Mouse (Mus musculus) lung, postnatal 0 days (tissue): Measurements from ENCODE around the gene Ptges3. TPM values are rescaled to one million over a fixed set of nuclear protein-coding genes. Genes with fewer than 3 reads are reported as not detected.
"Not testable (repeated sequence)": the region's sequence is repeated elsewhere in the genome, so short reads cannot be mapped to it uniquely, and the experiment has no call there.

Experiments used
- ATAC-seq: fragments of 200-750 bp; cut with Nextera tagmentation; 2 replicates; pipeline ENCODE4 v1.8.0; 2017; ENCODE audit warnings: moderate library complexity
- DNase-seq: peaks from one replicate; pipeline ENCODE4 v3.0.0-alpha.2; 2016; ENCODE audit warnings: low spot score
- H3K27ac ChIP-seq: fragments of 300-500 bp; sonication (generic); 2 replicates; pipeline ENCODE4 v1.5.1; 2014; ENCODE audit warnings: antibody characterized with exemption, mild to moderate bottlenecking, low read length, mixed read lengths
- H3K27me3 ChIP-seq: fragments of 300-500 bp; sonication (generic); replicated peaks from 2 replicates; pipeline ENCODE4 v1.6.1; 2014; ENCODE audit warnings: low read length, mixed read lengths; ENCODE audit not compliant: insufficient read depth
- H3K36me3 ChIP-seq: fragments of 300-500 bp; sonication (generic); 2 replicates; pipeline ENCODE4 v1.6.1; 2014; ENCODE audit warnings: low read length, mixed read lengths; ENCODE audit not compliant: insufficient read depth
- H3K4me1 ChIP-seq: fragments of 300-500 bp; sonication (generic); 2 replicates; pipeline ENCODE4 v1.6.1; 2014; ENCODE audit warnings: antibody characterized with exemption, low read depth, low read length, mixed read lengths; ENCODE audit not compliant: insufficient read depth
- H3K4me2 ChIP-seq: fragments of 300-500 bp; sonication (generic); replicated peaks from 2 replicates; pipeline ENCODE4 v1.6.1; 2014; ENCODE audit warnings: low read depth, mild to moderate bottlenecking, low read length, moderate library complexity, mixed read lengths
- H3K4me3 ChIP-seq: fragments of 300-500 bp; sonication (generic); 2 replicates; pipeline ENCODE4 v1.5.1; 2014; ENCODE audit warnings: low read depth, low read length
- H3K9ac ChIP-seq: fragments of 300-500 bp; sonication (generic); replicated peaks from 2 replicates; pipeline ENCODE4 v1.6.1; 2014; ENCODE audit warnings: low read depth, mild to moderate bottlenecking
- H3K9me3 ChIP-seq: fragments of 300-500 bp; sonication (generic); 2 replicates; pipeline ENCODE4 v1.6.1; 2016; ENCODE audit warnings: low read length, mixed read lengths
- CTCF ChIP-seq: IDR thresholded peaks from 2 replicates; pipeline ENCODE4 v1.5.1; 2016; ENCODE audit warnings: antibody characterized with exemption, mild to moderate bottlenecking
- EP300 ChIP-seq: IDR thresholded peaks from 2 replicates; pipeline ENCODE4 v1.6.1; 2016; ENCODE audit warnings: antibody characterized with exemption, mild to moderate bottlenecking, control low read depth
- WGBS: fragments of 180-500 bp; shearing (Covaris S2); extraction: QIAGEN DNeasy Blood & Tissue Kit; methylation state at CpG from one replicate; pipeline ENCODE4 v1.1.7; 2014; 5-methylcytosine and 5-hydroxymethylcytosine counted together
- polyA plus RNA-seq: library from polyadenylated mRNA; unstranded; fragments of >200 nt; fragmentation: Nextera tagmentation; extraction: Ambion mirVana; gene quantifications from 2 replicates; pipeline ENCODE4 v1.2.1, GENCODE M21; 2015

Gene Ptges3
- polyA plus RNA-seq, 1 experiment from 2014 or later, result 239 TPM

GRCm38 (mm10) chr10:128081807-128082476, 23.2 kb downstream of the Ptges3 start:
- TF ChIP-seq EP300 (no peak), CTCF (no peak)
- no peak overlapping the region for H3K9ac ChIP-seq
- H3K4me3 ChIP-seq, result peak overlapping the region; percentile 53; the same call in 1 of the 2 replicates
- no peaks in the 10 kb centered on the region for H3K9me3 ChIP-seq
- H3K27me3 ChIP-seq, result no peaks in the 10 kb centered on the region
- H3K36me3 ChIP-seq, result peaks cover 18% of the 10 kb centered on the region
- peak overlapping the region; percentile 73 for H3K4me2 ChIP-seq
- WGBS, result 36% methylated on average over 6 of the region's 6 CpGs
- H3K27ac ChIP-seq, result no peak overlapping the region
- ATAC-seq, result no peak
- DNase-seq, result peak; percentile 32
- H3K4me1 ChIP-seq, result peaks cover 11% of the 10 kb centered on the region

DNA sequence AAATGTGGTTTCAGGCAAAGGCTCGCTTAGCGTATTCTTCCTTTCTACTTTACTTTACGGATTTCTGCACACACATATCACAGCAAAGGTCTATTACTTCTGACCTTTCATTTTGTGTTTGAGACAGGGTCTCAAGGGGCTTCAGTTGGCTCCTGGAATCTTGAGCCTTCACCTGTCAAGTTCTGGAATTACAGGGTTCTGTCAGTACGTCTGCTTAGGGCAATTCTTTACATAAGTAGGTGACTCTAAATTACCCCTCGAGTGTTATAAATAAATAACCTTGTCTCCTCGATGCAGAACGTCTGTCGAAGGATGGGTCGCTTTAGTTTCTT, 23.7 kb downstream of the Ptges3 start:
- H3K9me3 ChIP-seq, result no peaks in the 10 kb centered on the region
- peaks cover 11% of the 10 kb centered on the region for H3K4me1 ChIP-seq
- no peak for ATAC-seq
- H3K4me2 ChIP-seq, result peak overlapping the region; percentile 73
- DNase-seq, result no peak
- H3K4me3 ChIP-seq, result peak overlapping the region; percentile 53
- TF ChIP-seq CTCF (no peak), EP300 (no peak)
- H3K9ac ChIP-seq, result peak overlapping the region; percentile 44
- H3K36me3 ChIP-seq, result peaks cover 19% of the 10 kb centered on the region
- peak overlapping the region; percentile 71 for H3K27ac ChIP-seq
- no peaks in the 10 kb centered on the region for H3K27me3 ChIP-seq
- 5% methylated on average over 9 of the region's 9 CpGs for WGBS

- ATAC-seq (peak; percentile 99), DNase-seq (peak; percentile 99)
- Histone ChIP-seq H3K4me1 (peaks cover 11% of the 10 kb centered on the region), H3K9me3 (no peaks in the 10 kb centered on the region), H3K4me3 (peak within 1 kb of the TSS; percentile 96), H3K27ac (peak within 1 kb of the TSS; percentile 83), H3K4me2 (peak within 1 kb of the TSS; percentile 87), H3K27me3 (no peaks in the 10 kb centered on the region), H3K9ac (peak within 1 kb of the TSS; percentile 95), H3K36me3 (peaks cover 24% of the 10 kb centered on the region)
- under 1% methylated on average over 34 of the region's 34 CpGs for WGBS
- TF ChIP-seq EP300 (peak; percentile 99), CTCF (no peak)
These were observed 24.2 kb downstream of the Ptges3 start, which contains the start of gene Atp5b for GRCm38 (mm10) chr10:128082880-128083421. TSS of gene Atp5b (plus strand) at chr10:128083273.

DNA sequence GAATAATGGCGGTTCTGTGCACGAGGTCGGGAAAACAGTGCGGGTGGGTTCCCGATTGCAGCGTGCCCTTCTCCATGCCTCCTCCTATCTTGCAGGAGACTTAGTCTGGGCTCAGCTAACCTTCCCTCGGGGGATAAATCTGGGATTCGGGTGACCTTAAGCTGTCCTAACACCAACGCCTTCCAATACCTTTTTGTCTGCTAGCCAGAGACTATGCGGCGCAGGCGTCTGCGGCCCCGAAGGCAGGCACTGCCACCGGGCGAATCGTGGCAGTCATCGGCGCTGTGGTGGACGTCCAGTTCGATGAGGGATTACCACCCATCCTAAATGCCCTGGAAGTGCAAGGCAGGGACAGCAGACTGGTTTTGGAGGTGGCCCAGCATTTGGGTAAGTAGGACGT, 24.9 kb downstream of the Ptges3 start:
- 0% methylated on average over 22 of the region's 22 CpGs for WGBS
- Histone ChIP-seq H3K36me3 (peaks cover 31% of the 10 kb centered on the region), H3K4me3 (peak overlapping the region; percentile 96), H3K27me3 (no peaks in the 10 kb centered on the region), H3K9me3 (no peaks in the 10 kb centered on the region), H3K9ac (peak overlapping the region; percentile 95), H3K4me1 (peaks cover 11% of the 10 kb centered on the region), H3K27ac (peak overlapping the region; percentile 83), H3K4me2 (peak overlapping the region; percentile 87)
- no peak for DNase-seq
- ATAC-seq, result 0 out of 2 replicates have a peak, but pooled peaks have one; percentile 1
- TF ChIP-seq CTCF, result no peak
- TF ChIP-seq EP300, result no peak

DNA sequence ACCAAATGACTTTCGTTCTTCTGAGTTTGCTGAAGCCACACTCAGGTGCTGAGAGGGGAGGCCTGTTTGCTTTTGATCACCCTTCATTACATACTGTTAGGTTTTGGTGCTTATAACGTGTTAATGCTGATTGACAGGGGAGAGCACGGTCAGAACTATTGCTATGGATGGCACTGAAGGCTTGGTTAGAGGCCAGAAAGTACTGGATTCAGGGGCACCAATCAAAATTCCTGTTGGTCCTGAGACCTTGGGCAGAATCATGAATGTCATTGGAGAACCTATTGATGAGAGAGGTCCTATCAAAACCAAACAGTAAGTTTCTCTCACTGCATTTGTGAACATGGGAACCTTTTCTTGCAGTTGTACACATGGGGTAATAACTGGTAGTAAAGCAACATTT, 25.4 kb downstream of the Ptges3 start:
- Histone ChIP-seq H3K9me3 (no peaks in the 10 kb centered on the region), H3K4me3 (peak overlapping the region; percentile 96), H3K9ac (peak overlapping the region; percentile 95), H3K27ac (peak overlapping the region; percentile 83), H3K4me1 (peaks cover 11% of the 10 kb centered on the region), H3K36me3 (peaks cover 36% of the 10 kb centered on the region), H3K27me3 (no peaks in the 10 kb centered on the region), H3K4me2 (peak overlapping the region; percentile 87)
- DNase-seq (peak; percentile 29), ATAC-seq (no peak)
- TF ChIP-seq EP300, result no peak
- no peak for TF ChIP-seq CTCF
- 0% methylated on average over 3 of the region's 3 CpGs for WGBS

- ATAC-seq, result no peak
- Histone ChIP-seq H3K4me1 (peaks cover 11% of the 10 kb centered on the region), H3K27me3 (no peaks in the 10 kb centered on the region), H3K27ac (no peak overlapping the region), H3K9ac (no peak overlapping the region), H3K36me3 (peaks cover 47% of the 10 kb centered on the region), H3K9me3 (no peaks in the 10 kb centered on the region), H3K4me3 (no peak overlapping the region), H3K4me2 (no peak overlapping the region)
- 70% methylated on average over 6 of the region's 6 CpGs for WGBS
- DNase-seq, result peak; percentile 65
- peak; percentile 75 for TF ChIP-seq CTCF
- no peak for TF ChIP-seq EP300
These were observed 27.6 kb downstream of the Ptges3 start for GRCm38 (mm10) chr10:128086391-128086790.

GRCm38 (mm10) chr10:128087216-128087615, 28.5 kb downstream of the Ptges3 start:
- H3K27ac ChIP-seq, H3K4me2 ChIP-seq, ATAC-seq, H3K9me3 ChIP-seq, H3K4me3 ChIP-seq, H3K27me3 ChIP-seq, DNase-seq, H3K9ac ChIP-seq: not testable (repeated sequence)
- Histone ChIP-seq H3K4me1 (peaks cover 12% of the 10 kb centered on the region), H3K36me3 (peaks cover 47% of the 10 kb centered on the region)
- 54% methylated on average over 2 of the region's 2 CpGs for WGBS
